Mouse (Mus musculus) ovary, postnatal 36 days (tissue): Measurements from ENCODE around the gene Mpped1.

ENCODE experiments used
- DNase-seq: peaks from one replicate; pipeline ENCODE4 v3.0.0; 2022; ENCODE audit warnings: low spot score, mixed read lengths

The Mpped1 gene

GRCm38 (mm10) chr15:83789046-83789445 lies 9.8 kb downstream of the Mpped1 start:
- DNase-seq: no peak

DNA sequence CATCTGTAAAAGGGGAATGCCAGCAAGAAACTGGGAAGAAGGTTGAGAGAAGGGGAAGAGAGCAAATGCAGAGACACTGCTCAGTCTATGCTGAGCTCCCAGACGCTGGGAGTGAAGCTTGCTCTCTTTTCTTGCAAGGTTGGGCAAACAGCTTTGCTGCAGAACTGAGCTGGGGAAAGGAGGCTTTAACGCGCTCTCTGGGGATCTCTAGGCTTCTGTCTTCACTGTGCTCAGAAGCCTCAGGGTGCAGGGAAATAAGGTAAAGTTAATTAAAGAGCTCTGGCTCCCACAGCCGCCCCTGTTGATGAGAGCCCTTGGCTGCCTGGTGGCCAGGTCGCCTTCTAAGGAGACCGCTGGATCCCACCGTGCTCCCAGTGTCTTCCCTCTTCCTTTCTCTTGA lies 17.7 kb downstream of the Mpped1 start:
- DNase-seq: no peak

DNA sequence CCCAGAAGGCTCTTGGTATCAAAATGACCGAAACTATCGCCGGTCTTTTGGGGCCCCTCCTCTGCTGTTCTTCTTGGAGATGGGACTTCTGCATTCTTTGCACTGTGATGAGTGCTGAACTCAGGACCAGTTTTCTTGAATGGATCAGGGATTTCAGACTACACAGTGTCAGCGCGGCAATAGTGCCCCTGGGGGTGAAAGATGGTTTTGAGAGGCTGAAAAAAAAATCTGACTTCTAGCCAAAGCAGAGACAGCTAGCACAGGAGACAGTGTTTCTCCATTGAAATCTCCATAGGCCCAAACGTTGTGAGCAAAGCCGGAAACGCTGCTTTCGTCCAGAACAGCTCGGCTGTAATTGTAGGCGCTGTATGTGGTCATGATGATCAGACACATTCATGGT lies 19.7 kb downstream of the Mpped1 start:
- DNase-seq: no peak

GRCm38 (mm10) chr15:83801011-83801410 lies 21.7 kb downstream of the Mpped1 start:
- no peak for DNase-seq

DNA sequence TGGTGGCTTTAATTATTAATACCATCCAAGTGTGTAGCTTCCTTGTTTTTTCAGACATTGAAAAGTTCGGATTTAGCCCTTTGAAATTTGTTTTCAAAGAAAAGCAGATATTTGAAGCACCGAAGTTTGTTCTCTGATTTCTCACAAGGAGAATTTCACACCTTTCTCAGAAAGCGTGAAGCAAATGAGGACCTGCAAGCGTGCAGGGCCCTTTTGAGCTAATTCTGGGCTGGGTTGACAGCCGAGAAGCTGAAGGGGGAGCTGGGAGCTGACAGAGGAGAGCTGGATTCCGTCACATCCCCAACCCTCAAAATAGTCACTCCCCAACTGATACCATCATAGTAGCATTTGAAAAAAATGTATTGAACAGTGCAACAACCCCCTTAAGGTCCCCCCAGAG lies 34.8 kb downstream of the Mpped1 start:
- no peak for DNase-seq

DNA sequence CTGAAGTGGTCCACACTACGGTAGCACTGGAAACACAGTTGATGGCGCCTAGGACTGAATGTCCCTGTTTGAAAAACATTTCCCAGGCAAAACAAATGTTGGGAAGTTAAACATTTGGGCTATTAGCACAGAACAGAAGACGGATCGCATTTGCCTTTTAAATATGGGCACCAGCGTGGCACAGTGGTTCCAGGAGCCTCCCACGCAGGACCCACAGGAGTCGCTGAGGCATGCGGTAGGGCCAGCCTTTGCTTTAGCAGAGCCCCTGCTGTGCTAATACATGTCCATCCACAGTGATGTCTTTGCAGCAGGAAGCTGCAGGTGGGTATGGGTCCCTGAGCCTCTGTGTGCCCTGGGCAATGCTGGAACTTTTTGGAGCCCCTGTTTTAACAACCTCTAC lies 48.7 kb downstream of the Mpped1 start:
- no peak for DNase-seq

GRCm38 (mm10) chr15:83829226-83829625 lies 50.0 kb downstream of the Mpped1 start:
- DNase-seq: no peak

DNA sequence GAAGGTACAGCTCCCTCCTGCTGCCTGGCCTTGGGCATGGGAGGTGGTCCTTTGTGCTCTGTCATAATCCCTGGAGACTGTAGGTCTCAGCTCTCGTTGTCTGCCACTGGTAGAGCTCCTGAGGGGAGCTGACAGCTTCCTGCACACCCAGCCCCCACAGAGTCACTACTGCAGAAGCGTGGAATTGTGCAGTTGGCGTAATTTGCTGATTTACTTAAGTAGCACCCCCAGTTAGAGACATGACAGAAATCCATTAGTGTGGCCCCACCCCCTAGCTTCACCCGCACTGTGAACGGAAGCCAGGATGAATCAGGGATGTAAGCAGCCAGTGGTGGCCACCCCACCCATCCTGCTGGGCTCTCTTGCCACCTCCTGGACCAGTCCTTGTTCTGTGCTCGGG lies 53.0 kb downstream of the Mpped1 start:
- DNase-seq: no peak

DNA sequence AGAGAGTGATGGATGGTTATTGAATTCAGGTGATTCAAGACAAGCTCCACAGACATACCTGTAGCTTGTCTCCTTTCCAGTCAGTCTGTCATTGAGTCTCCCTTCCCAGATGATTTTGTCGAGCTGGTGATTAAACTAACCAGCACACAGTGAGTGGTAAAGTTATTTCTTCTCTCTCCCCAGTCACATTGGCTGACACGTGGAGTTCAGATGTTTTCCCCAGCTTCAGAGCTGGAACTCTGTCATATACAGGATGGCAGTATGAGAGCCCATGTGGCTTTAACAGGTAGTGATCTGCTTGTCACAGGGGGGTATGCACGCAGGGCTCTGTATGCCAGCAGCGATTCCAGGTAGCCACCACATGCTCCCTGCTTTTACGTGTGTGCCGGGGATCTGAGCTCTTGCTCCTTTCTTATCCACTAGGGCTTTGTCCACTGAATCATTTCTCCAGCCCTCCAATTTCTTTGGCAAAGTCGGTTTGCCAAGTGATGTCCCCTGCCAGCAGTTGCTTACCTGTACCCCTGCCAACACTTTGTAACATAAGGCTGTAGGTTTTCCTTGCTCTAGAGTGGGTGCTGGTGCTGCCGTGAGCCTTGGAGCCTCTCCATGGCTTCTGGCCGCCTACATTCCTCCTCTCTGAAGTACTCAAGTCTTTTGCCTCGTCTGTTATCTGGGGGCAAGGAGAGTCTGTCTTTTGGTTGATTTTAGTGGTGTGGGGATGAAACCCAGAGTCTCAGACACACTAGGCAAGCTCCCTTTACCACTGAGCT lies 61.9 kb downstream of the Mpped1 start:
- no peak for DNase-seq

DNA sequence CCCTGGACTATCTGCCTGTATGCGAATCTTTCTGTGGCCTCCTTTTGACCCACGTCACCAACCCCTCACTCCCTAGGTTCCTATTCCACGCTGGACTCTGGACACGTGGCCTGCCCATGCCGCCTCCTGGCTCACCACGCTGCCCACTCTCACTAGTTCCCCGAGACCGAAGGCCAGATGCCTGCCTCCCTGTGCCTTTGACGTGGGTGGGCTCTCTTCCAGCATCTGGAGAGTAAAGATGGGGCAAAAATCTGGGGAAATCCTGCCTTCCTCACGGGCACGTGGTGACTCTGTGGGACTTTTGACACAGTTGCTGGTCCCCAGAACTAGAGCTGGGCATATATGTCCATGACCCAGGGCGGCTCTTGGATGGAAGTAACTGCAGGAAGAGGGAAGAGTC lies 63.2 kb downstream of the Mpped1 start:
- DNase-seq: no peak

GRCm38 (mm10) chr15:83842915-83843789 lies 63.9 kb downstream of the Mpped1 start:
- no peak for DNase-seq

DNA sequence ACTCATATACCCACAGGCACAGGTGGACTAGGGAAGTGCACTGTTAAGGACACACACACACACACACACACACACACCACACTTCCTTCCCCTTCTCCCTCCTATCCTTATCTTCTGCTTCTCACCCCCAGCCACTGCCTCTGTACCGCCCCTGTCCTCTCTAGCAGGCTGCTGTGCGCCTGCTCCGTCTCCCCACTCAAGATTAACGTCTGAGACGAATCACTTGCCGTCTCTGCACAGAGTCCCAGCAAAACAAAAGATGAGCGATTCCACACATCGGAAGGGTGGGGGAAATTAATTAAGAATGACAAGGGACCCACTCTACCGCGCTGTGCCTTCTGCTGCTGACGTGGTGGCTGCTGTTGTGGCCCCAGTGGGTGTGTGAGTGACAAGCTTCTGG lies 66.5 kb downstream of the Mpped1 start:
- no peak for DNase-seq

DNA sequence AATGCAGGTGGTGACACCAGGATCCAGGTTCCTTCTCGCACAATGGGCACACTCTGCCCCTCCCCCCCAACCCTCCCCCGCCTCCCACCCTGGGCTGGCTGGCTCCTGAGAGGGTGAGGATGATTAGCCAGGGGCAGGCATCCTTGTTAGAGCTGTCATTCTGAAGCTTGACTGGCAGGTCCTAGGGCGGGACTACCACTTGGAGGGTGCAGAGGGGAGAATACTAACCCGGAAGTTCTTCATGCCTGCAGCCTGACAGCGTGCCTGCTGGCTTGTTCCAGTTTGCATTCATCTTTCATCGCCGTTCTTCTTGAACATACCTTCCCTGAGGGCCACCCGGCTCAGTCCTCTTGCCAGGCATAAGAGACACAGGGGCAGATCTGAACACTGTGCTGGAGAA lies 67.3 kb downstream of the Mpped1 start:
- DNase-seq: no peak

DNA sequence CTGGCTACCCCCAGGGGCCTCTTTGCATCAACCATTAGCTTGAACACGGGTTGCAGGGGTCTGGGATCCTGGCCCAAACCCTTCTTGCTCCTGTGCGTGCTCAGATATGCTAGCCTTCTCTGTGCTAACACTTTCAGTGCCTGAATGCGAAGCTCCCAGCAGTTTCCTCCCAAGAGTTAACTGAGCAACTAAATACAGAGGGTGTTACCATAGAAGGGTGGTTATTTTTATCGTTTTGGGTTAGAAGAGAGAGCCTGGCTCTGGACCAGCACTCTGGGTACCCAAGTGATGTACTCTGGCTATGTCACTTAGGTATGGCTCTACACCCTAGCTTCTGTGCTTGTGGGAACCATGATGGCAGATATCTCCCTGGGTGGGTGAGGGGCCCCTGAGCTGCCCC lies 68.2 kb downstream of the Mpped1 start:
- DNase-seq: no peak

GRCm38 (mm10) chr15:83848193-83848592 lies 68.9 kb downstream of the Mpped1 start:
- no peak for DNase-seq

GRCm38 (mm10) chr15:83853400-83853811 lies 74.1 kb downstream of the Mpped1 start:
- no peak for DNase-seq

DNA sequence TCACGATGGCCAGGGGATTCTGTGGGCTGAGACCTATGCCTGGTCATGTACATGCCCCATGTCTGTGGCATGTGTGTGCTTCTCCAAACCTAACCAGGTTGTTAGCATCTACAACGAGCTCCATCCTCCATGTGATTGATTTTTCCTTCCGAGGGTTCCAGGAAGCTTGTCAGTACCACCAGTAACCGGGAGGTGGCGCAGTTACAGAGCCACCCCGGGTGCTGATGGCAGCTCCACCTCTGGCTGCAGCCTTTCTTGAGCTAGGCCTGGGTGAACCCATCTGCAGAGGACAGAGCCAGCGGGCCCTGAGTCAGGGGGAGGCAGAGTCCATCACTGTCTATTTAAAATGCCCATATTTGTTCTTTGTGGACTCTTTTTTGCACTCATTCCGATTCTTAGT lies 77.9 kb downstream of the Mpped1 start:
- peak; percentile 46 for DNase-seq

- DNase-seq: no peak
Measured at GRCm38 (mm10) chr15:83865626-83866025, 86.4 kb downstream of the Mpped1 start.

DNA sequence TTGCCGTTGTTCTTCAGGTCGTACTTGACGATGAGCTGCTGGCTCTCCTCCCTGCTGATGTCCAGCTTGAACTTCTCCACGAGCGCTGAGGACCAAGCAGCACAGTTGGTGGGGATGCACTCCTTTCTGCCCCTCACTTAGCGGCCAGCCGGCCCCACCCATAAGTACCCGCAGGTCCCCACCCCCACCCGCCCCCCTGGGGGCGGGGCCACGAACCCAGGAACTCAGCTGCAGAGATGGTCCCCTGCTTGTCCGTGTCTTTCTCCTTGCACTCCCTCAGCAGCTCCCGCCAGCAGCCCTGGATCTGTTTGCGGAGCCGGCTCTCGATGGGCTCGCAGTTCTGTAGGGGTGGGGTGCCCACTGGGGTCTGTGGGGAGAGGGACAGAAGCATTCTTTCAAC lies 91.7 kb downstream of the Mpped1 start:
- no peak for DNase-seq

DNA sequence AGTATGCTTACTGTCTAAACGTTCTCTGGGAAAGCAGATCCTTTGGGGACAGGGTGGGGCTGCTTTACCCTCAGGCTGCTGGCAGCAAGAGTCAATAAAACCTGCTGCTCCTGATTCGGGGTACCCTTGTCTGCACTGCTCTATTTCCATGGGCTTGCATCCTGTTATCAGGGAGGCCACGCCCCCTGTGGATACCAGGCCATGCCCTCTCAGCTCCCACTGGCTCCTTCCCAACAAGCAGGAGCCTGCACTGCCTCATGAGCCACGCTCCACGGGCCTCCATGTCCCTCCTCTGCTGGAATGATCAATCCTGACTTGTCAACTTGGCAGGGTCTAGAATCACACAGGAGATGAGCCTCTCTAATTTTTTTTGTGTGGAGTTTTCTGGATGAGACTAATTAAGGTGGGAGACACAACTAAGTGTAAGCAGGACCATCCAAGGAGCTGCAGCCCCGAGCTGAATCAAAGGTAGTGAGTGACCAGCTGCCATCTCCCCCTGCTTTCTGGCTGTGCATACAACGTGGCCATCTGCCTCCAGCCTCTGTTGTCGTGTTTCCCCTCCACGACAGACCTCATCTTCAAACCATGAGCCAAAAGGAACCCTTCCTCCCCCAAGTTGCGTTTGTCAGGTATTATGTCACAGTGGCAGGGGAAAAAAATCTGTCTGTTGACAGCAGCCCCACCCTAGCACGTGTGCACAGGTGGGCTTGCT lies 98.0 kb downstream of the Mpped1 start:
- DNase-seq: no peak

DNA sequence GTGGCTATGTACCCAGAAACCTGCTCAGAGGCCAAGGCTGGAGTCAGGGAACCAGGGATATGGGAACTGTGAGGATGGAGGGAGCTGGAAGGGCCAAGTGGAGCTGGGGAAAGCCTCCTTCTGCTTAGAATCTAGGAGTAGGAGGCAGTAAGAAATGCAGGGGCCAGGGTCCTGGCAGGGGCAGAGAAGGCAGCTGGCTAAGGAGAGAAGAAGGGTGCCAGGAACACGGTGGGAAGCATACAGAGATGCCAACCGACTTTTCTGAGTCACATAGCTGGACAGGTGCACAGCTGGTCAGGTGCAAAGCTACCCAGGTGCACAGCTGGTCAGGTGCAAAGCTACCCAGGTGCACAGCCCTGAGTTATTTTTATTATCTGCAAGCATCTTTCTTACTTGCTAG lies 98.6 kb downstream of the Mpped1 start:
- DNase-seq: no peak

DNA sequence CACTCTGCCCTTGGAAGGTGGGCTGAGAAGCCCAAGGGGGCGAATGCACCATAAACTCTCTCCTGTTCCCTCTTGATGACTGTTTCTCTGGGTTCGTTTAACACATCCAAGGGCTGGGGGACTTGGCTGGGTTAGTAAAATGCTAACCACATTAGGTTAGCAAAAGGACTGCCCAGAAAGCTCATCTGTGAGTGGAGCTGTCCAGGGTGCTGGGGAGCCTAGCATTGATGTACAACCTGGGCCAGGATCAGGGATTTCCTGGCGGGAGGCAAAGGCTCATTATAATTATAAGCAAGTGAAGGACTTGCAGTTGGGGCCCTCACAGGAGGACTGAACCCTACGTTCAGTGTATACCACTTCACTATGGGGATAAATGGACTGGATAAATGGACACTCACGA lies 100.6 kb downstream of the Mpped1 start:
- DNase-seq: peak; percentile 45

DNA sequence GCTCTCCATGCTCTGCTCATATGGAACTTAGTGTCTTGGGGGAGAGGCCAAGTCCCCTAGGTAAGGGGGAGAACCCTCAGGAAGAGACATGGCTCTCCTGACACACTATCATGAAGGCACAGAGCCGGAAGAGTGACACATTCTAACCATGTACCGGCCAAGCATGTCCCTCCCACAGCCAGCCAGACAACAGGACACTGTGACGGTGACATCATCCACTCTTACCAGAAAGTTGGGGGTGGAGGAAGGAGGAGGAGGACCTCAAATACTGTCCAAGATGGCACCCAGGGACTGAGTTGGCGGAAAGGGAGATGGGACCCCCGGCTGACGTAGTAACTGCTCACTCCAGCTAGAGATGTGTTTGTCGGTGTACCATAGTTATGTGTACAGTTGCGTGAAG lies 104.6 kb downstream of the Mpped1 start:
- DNase-seq: no peak
